Comparison of ENCODE assay signal across 23 mouse cellular contexts in genomic region chr1:180183525-180184159, GRCm38 (mm10). TPM values are rescaled to one million over a fixed set of nuclear protein-coding genes. Genes with fewer than 3 reads are reported as not detected.
DNase-seq lines count a peak whose midpoint lies in the region; ATAC-seq and TF ChIP-seq lines count a peak whose summit lies in the region.
"Had no signal": no experiment of that assay in that cellular context is flagged by ENCODE, and none has a peak within 500 bp of the region (broad histone marks: within the 10 kb centered on the region; RNA-seq: fewer than 3 reads in every experiment).

No protein-coding gene starts in this region.

- TF ChIP-seq CTCF in heart, adult 2 months (IDR thresholded peaks at IDR 0.05) = no peak
- no peak for TF ChIP-seq CTCF in intestine, postnatal 0 days (IDR thresholded peaks at IDR 0.05; ENCODE audit: low read depth)

- TF ChIP-seq EP300 in heart, adult 2 months (IDR thresholded peaks at IDR 0.05; ENCODE audit: insufficient read depth, low read depth, low read length) = no peak

- H3K9me3 ChIP-seq in intestine, postnatal 0 days (ENCODE audit: control insufficient read depth) = no peaks in the 10 kb centered on the region
- no peaks in the 10 kb centered on the region for H3K9me3 ChIP-seq in stomach, embryonic 15.5 days
- H3K9me3 ChIP-seq: embryonic facial prominence, embryonic 15.5 days; G1E; limb, embryonic 10.5 days; neural tube, embryonic 15.5 days had no signal

- intact Hi-C loops in heart, adult 2 months (cut with DNase I) = no loop called here

- H3K79me2 ChIP-seq in heart, adult 2 months (replicated peaks; ENCODE audit: control insufficient read depth, insufficient read depth, low read length) = no peaks in the 10 kb centered on the region; the same call in 1 of the 2 replicates

- H3K27ac ChIP-seq in heart, adult 2 months = peak overlapping the region; percentile 60
- peak overlapping the region; percentile 66 for H3K27ac ChIP-seq in intestine, postnatal 0 days (ENCODE audit: low read depth, low read length)
- peak overlapping the region; percentile 26; the same call in 1 of the 2 replicates for H3K27ac ChIP-seq in stomach, embryonic 15.5 days
- H3K27ac ChIP-seq: embryonic facial prominence, embryonic 15.5 days; hindbrain, embryonic 14.5 days; layer of hippocampus, adult 2 months; limb, embryonic 10.5 days; macrophage; neural tube, embryonic 15.5 days had no signal

- H3K4me1 ChIP-seq in heart, adult 2 months (ENCODE audit: control insufficient read depth, insufficient read depth, low read length) = peaks cover 9% of the 10 kb centered on the region; the same call in 1 of the 2 replicates
- H3K4me1 ChIP-seq in intestine, postnatal 0 days (replicated peaks; ENCODE audit: control insufficient read depth, insufficient read depth, low read length) = peaks cover 23% of the 10 kb centered on the region; the same call in 1 of the 2 replicates
- H3K4me1 ChIP-seq in stomach, embryonic 15.5 days = peaks cover 13% of the 10 kb centered on the region; the same call in 1 of the 2 replicates
- H3K4me1 ChIP-seq: embryonic facial prominence, embryonic 15.5 days; limb, embryonic 10.5 days; neural tube, embryonic 15.5 days had no signal

- ATAC-seq in intestine, postnatal 0 days = no peak
- no peak for ATAC-seq in stomach, embryonic 15.5 days (ENCODE audit: insufficient read depth, low FRiP score, low read depth)
- ATAC-seq: forebrain, embryonic 14.5 days; inflammation-experienced regulatory T-cells, adult 6 months; midbrain, embryonic 16.5 days had no signal

- 71% methylated on average over 6 of the region's 6 CpGs for WGBS in heart, adult 2 months
- 55% methylated on average over 6 of the region's 6 CpGs for WGBS in intestine, postnatal 0 days
- WGBS in stomach, embryonic 15.5 days = 86% methylated on average over 6 of the region's 6 CpGs

- no peaks in the 10 kb centered on the region for H3K27me3 ChIP-seq in heart, adult 2 months (ENCODE audit: control insufficient read depth, insufficient read depth, low read length)
- H3K27me3 ChIP-seq in intestine, postnatal 0 days (replicated peaks; ENCODE audit: control insufficient read depth, insufficient read depth, low read length) = no peaks in the 10 kb centered on the region
- H3K27me3 ChIP-seq in stomach, embryonic 15.5 days (replicated peaks) = no peaks in the 10 kb centered on the region
- H3K27me3 ChIP-seq: CH12.LX; embryonic facial prominence, embryonic 15.5 days; neural tube, embryonic 15.5 days had no signal

- H3K36me3 ChIP-seq in heart, adult 2 months (ENCODE audit: control insufficient read depth, insufficient read depth, low read length) = peaks cover 3% of the 10 kb centered on the region; the same call in 1 of the 2 replicates
- peaks cover 9% of the 10 kb centered on the region; the same call in 1 of the 2 replicates for H3K36me3 ChIP-seq in intestine, postnatal 0 days (ENCODE audit: control insufficient read depth, insufficient read depth)
- no peaks in the 10 kb centered on the region for H3K36me3 ChIP-seq in stomach, embryonic 15.5 days
- H3K36me3 ChIP-seq: embryonic facial prominence, embryonic 15.5 days; limb, embryonic 10.5 days; neural tube, embryonic 15.5 days had no signal

- DNase-seq in heart, adult 2 months = no peak
- DNase-seq in heart, adult 9 months (ENCODE audit: low spot score in 2 of 2) = no peak
- peak; percentile 13 for DNase-seq in kidney, postnatal 10 days
- no peak for DNase-seq in kidney, adult 18-20 months
- no peak for DNase-seq in c-Kit-positive CD71-positive TER-119-positive erythroid progenitor cells, embryonic 14.5 days (ENCODE audit: low spot score)
- DNase-seq: adrenal gland, adult 2 months; B cell, adult 2 months; cerebellum, adult 9-10 months; right cerebral cortex, adult 18-20 months; right cerebral cortex, postnatal 4 days had no signal

- H3K9ac ChIP-seq in heart, adult 2 months (ENCODE audit: low read depth, low read length) = peak overlapping the region; percentile 35; the same call in 1 of the 2 replicates
- H3K9ac ChIP-seq in intestine, postnatal 0 days (ENCODE audit: low read depth, low read length) = no peak overlapping the region
- H3K9ac ChIP-seq in stomach, embryonic 15.5 days = no peak overlapping the region
- H3K9ac ChIP-seq: embryonic facial prominence, embryonic 15.5 days; hindbrain, embryonic 14.5 days; neural tube, embryonic 15.5 days had no signal

- TF ChIP-seq POLR2A in heart, adult 2 months (IDR thresholded peaks at IDR 0.05; ENCODE audit: insufficient read depth, low read depth, low read length) = no peak

- H3K4me2 ChIP-seq in intestine, postnatal 0 days (replicated peaks; ENCODE audit: low read depth) = peak overlapping the region; percentile 21
- no peak overlapping the region for H3K4me2 ChIP-seq in stomach, embryonic 15.5 days
- H3K4me2 ChIP-seq: embryonic facial prominence, embryonic 15.5 days; hindbrain, embryonic 14.5 days; neural tube, embryonic 15.5 days had no signal

- H3K4me3 ChIP-seq in heart, adult 2 months = no peak overlapping the region
- no peak overlapping the region for H3K4me3 ChIP-seq in intestine, postnatal 0 days (ENCODE audit: low read depth, low read length)
- no peak overlapping the region for H3K4me3 ChIP-seq in stomach, embryonic 15.5 days (replicated peaks)
- H3K4me3 ChIP-seq: embryonic facial prominence, embryonic 15.5 days; layer of hippocampus, adult 2 months; limb, embryonic 10.5 days; neural tube, embryonic 15.5 days had no signal

RNA-seq across cellular contexts. Expression of gene Coq8a, which starts 15.8 kb away (rescaled TPM):
- 100 to 1,000 TPM; 783 to 919 TPM for total RNA-seq in heart, adult 2 months (2021)
- polyA plus RNA-seq in heart, adult 2 months (2012; rRNA removed) = 468 and 899 TPM in 2 replicates
- 28.6 and 29.7 TPM in 2 replicates for polyA plus RNA-seq in intestine, postnatal 0 days (2015; fragmentation: Nextera tagmentation; extraction: Ambion mirVana)
- polyA plus RNA-seq in stomach, embryonic 15.5 days (2015; fragmentation: Nextera tagmentation; extraction: Ambion mirVana) = 16.0 and 20.6 TPM in 2 replicates

Comparison
In these comparisons a context has a peak if more than half of its experiments do, and no peak if none do; other contexts are left out.
1. RNA of gene Coq8a, which starts 15.8 kb away (polyA plus RNA-seq): 468 to 899 TPM in heart, adult 2 months; 28.6 to 29.7 TPM in intestine, postnatal 0 days and 16.0 to 20.6 TPM in stomach, embryonic 15.5 days; every median in the first group is over 10 times any median in the second.
2. Peak in every context shown above with its lines, with median percentiles within 50 percentile points of each other: H3K27ac ChIP-seq.